Mouse (Mus musculus) midbrain, postnatal 0 days (tissue): ENCODE data around the gene Rogdi. TPM values are rescaled to one million over a fixed set of nuclear protein-coding genes. Genes with fewer than 3 reads are reported as not detected.

Experiments used
- ATAC-seq: fragments of 200-750 bp; cut with Nextera tagmentation; 2 replicates; pipeline ENCODE4 v1.8.0; 2017; ENCODE audit warnings: moderate number of reproducible peaks, mild to moderate bottlenecking, moderate TSS enrichment, moderate library complexity; ENCODE audit not compliant: low FRiP score
- DNase-seq: peaks from one replicate; pipeline ENCODE4 v3.0.0-alpha.2; 2015; ENCODE audit warnings: low spot score
- H3K27ac ChIP-seq: fragments of 300-500 bp; sonication (generic); 2 replicates; pipeline ENCODE4 v1.5.1; 2014; ENCODE audit warnings: low read depth, mild to moderate bottlenecking, low read length, mixed read lengths
- H3K27me3 ChIP-seq: fragments of 300-500 bp; sonication (generic); 2 replicates; pipeline ENCODE4 v1.6.1; 2014; ENCODE audit warnings: low read length, control low read depth, mixed read lengths; ENCODE audit not compliant: insufficient read depth
- H3K36me3 ChIP-seq: fragments of 300-500 bp; sonication (generic); 2 replicates; pipeline ENCODE4 v1.6.1; 2014; ENCODE audit warnings: low read length, control low read depth, mixed read lengths; ENCODE audit not compliant: insufficient read depth
- H3K4me1 ChIP-seq: fragments of 300-500 bp; sonication (generic); 2 replicates; pipeline ENCODE4 v1.6.1; 2014; ENCODE audit warnings: mild to moderate bottlenecking, control low read depth, antibody characterized with exemption, low read length, mixed read lengths; ENCODE audit not compliant: insufficient read depth
- H3K4me2 ChIP-seq: fragments of 300-500 bp; sonication (generic); 2 replicates; pipeline ENCODE4 v1.6.1; 2014; ENCODE audit warnings: low read depth, mild to moderate bottlenecking, low read length, mixed read lengths; ENCODE audit not compliant: poor library complexity, severe bottlenecking
- H3K4me3 ChIP-seq: fragments of 300-500 bp; sonication (generic); 2 replicates; pipeline ENCODE4 v1.5.1; 2014; ENCODE audit warnings: low read depth, mild to moderate bottlenecking, low read length, moderate library complexity
- H3K9ac ChIP-seq: fragments of 300-500 bp; sonication (generic); replicated peaks from 2 replicates; pipeline ENCODE4 v1.6.1; 2014; ENCODE audit warnings: mild to moderate bottlenecking, low read length, moderate library complexity, mixed read lengths; ENCODE audit not compliant: poor library complexity, severe bottlenecking
- H3K9me3 ChIP-seq: fragments of 300-500 bp; sonication (generic); 2 replicates; pipeline ENCODE4 v1.6.1; 2016; ENCODE audit warnings: low read length, control low read depth
- CTCF ChIP-seq: IDR thresholded peaks from 2 replicates; pipeline ENCODE4 v1.5.1; 2016; ENCODE audit warnings: antibody characterized with exemption, mild to moderate bottlenecking
- WGBS: fragments of 180-500 bp; shearing (Covaris S2); extraction: QIAGEN DNeasy Blood & Tissue Kit; methylation state at CpG from one replicate; pipeline ENCODE4 v1.1.7; 2014; 5-methylcytosine and 5-hydroxymethylcytosine counted together
- polyA plus RNA-seq: library from polyadenylated mRNA; unstranded; fragments of >200 nt; fragmentation: Nextera tagmentation; extraction: Ambion mirVana; gene quantifications from 2 replicates; pipeline ENCODE4 v1.2.1, GENCODE M21; 2015
- total RNA-seq: library from RNA; depleted of rRNA; stranded (reverse); fragments of >200 nt; gene quantifications from 2 replicates; pipeline ENCODE4 v1.2.3, GENCODE M21; 2014; rRNA removed

The Rogdi gene
- total RNA-seq (115 and 121 TPM in 2 replicates), polyA plus RNA-seq (165 and 175 TPM in 2 replicates)

GRCm38 (mm10) chr16:5013054-5013838 is at the start of gene Rogdi:
Gene Rogdi (minus strand): TSS chr16:5013553.
- 1% methylated on average over 59 of the region's 63 CpGs for WGBS
- Histone ChIP-seq H3K36me3 (peaks cover 35% of the 10 kb centered on the region), H3K4me1 (peaks cover 7% of the 10 kb centered on the region; the same call in 1 of the 2 replicates), H3K4me2 (peak within 1 kb of the TSS; percentile 67), H3K27me3 (no peaks in the 10 kb centered on the region), H3K9ac (peak within 1 kb of the TSS; percentile 71), H3K9me3 (no peaks in the 10 kb centered on the region), H3K4me3 (peak within 1 kb of the TSS; percentile 64), H3K27ac (peak within 1 kb of the TSS; percentile 76)
- DNase-seq (peak; percentile 100), ATAC-seq (peak; percentile 98)
- TF ChIP-seq CTCF, result peak; percentile 35

GRCm38 (mm10) chr16:5058114-5058513 is 44.8 kb upstream of the Rogdi start:
- Histone ChIP-seq H3K36me3 (peaks cover 23% of the 10 kb centered on the region), H3K4me1 (no peaks in the 10 kb centered on the region), H3K9me3 (no peaks in the 10 kb centered on the region), H3K4me2 (no peak overlapping the region), H3K9ac (no peak overlapping the region), H3K27me3 (no peaks in the 10 kb centered on the region), H3K27ac (no peak overlapping the region), H3K4me3 (no peak overlapping the region)
- 100% methylated on average over 1 of the region's 1 CpGs for WGBS
- ATAC-seq (no peak), DNase-seq (peak; percentile 41)
- peak; percentile 71 for TF ChIP-seq CTCF

DNA sequence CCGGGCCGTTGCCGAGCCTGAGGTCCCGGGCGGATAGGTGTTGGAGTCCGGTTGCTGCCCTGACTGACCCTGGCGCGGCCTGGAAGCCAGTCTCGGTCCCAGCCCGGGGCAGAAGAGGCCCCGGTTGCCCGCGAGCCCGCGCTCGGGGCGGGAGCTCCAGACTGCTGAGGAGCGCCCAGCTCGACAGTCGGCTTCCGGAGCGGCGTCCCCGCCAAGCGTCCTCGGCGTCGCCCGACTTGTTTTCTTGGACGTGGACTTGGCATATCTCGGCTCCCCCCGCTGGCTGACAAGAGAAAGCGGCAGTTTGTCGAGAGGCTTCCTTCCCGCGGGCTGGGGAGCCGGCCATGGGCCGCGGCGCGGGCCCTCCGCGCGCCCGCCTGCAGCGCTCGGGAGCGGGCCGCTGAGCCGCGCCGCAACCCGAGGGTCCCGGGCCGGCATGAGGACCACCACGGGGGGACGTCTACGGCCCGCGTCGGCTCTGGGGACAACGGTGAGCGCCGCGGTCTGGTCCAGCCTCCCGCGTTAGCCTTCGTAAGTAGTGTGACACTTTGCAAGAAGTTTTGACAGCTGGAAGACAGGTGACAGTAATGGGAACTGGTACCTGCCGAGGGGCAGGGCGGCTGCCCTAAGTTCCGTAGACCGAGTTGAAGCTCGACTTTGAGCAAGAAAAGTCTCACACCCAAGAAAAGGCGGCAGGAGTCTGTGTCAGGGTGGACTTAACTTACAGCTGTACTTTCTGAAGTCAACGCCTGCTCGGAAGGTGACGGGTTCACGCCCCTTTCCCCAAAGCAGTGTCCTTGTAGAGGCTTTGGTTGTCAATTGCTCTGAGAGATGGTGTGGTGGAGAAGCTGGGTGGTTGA is 37.1 kb upstream of the Rogdi start:
- under 1% methylated on average over 77 of the region's 78 CpGs for WGBS

DNA sequence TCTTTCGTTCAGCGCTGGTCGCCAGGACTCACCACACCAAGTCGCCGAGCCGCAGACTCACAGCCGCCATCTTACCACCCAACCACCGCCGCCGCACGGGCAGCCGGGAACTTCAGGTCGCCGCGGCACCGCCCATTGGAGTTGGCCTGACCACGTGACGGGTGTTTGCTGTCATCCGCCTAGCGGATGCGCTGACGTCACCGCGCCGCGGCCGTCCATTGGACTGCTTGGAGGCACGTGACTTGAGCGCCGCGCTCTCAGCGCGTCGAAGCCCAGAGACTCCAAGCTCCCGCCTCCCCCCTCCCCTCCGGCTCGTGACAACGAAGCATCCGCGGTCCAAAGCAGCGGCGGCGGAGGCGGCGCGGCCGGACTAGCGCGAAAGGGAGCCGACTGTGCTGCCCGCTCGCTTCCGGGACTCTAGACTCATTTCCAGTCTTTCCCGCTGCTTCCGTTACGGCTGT is 36.5 kb upstream of the Rogdi start, which contains the start of the genes Glyr1 and Ubn1:
Glyr1 (minus strand) TSS at position 90 of the 461 bp plus-strand sequence.
Ubn1 (plus strand) TSS at position 284 of the 461 bp plus-strand sequence.
- Histone ChIP-seq H3K9me3 (no peaks in the 10 kb centered on the region), H3K27me3 (no peaks in the 10 kb centered on the region), H3K27ac (peak within 1 kb of the TSS; percentile 97), H3K4me3 (peak within 1 kb of the TSS; percentile 98), H3K4me1 (peaks cover 7% of the 10 kb centered on the region; the same call in 1 of the 2 replicates), H3K9ac (peak within 1 kb of the TSS; percentile 90), H3K4me2 (peak within 1 kb of the TSS; percentile 92), H3K36me3 (peaks cover 18% of the 10 kb centered on the region)
- no peak; the same call in 1 of the 2 replicates for TF ChIP-seq CTCF
- WGBS, result under 1% methylated on average over 46 of the region's 56 CpGs
- DNase-seq, result peak; percentile 100
- peak; percentile 100 for ATAC-seq

More for the DNA sequence above, 37.1 kb upstream of the Rogdi start:
- no peak for TF ChIP-seq CTCF
- H3K4me2 ChIP-seq, result peak overlapping the region; percentile 92
- H3K9me3 ChIP-seq, result no peaks in the 10 kb centered on the region
- ATAC-seq, result peak; percentile 67
- H3K9ac ChIP-seq, result peak overlapping the region; percentile 87
- H3K27ac ChIP-seq, result peak overlapping the region; percentile 97
- peak overlapping the region; percentile 98 for H3K4me3 ChIP-seq
- H3K4me1 ChIP-seq, result peaks cover 7% of the 10 kb centered on the region; the same call in 1 of the 2 replicates
- H3K27me3 ChIP-seq, result no peaks in the 10 kb centered on the region
- H3K36me3 ChIP-seq, result peaks cover 14% of the 10 kb centered on the region; the same call in 1 of the 2 replicates
- peak; percentile 71 for DNase-seq

- Histone ChIP-seq H3K4me1 (peaks cover 7% of the 10 kb centered on the region; the same call in 1 of the 2 replicates), H3K9ac (peak overlapping the region; percentile 90), H3K4me3 (peak overlapping the region; percentile 98), H3K27ac (peak overlapping the region; percentile 97), H3K9me3 (no peaks in the 10 kb centered on the region), H3K36me3 (peaks cover 20% of the 10 kb centered on the region), H3K27me3 (no peaks in the 10 kb centered on the region), H3K4me2 (peak overlapping the region; percentile 90)
- DNase-seq, result no peak
- WGBS, result under 1% methylated on average over 38 of the region's 38 CpGs
- no peak for TF ChIP-seq CTCF
- peak; percentile 65 for ATAC-seq
Observed at GRCm38 (mm10) chr16:5049182-5049773, 35.9 kb upstream of the Rogdi start.
